Mouse (Mus musculus) E14TG2a.4 (cell line): ENCODE data around the gene Angpt4.

Experiments used
- H3K27me3 ChIP-seq: 2 replicates; pipeline ENCODE4 v1.6.1; 2014; ENCODE audit warnings: low read length, control low read depth; ENCODE audit not compliant: insufficient read depth
- H3K36me3 ChIP-seq: 2 replicates; pipeline ENCODE4 v1.6.1; 2014; ENCODE audit warnings: low read length, control low read depth; ENCODE audit not compliant: insufficient read depth
- H3K4me1 ChIP-seq: replicated peaks from 2 replicates; pipeline ENCODE4 v1.6.1; 2014; ENCODE audit warnings: low read depth, low read length, control low read depth
- H3K4me3 ChIP-seq: replicated peaks from 2 replicates; pipeline ENCODE4 v1.5.1; 2014; ENCODE audit warnings: mild to moderate bottlenecking, low read length
- H3K9me3 ChIP-seq: 2 replicates; pipeline ENCODE4 v1.6.1; 2014; ENCODE audit warnings: low read length, control low read depth
- CTCF ChIP-seq: conservative IDR thresholded peaks from 2 replicates; pipeline ENCODE4 v1.5.1; 2014; ENCODE audit warnings: low read length
- NANOG ChIP-seq: IDR thresholded peaks from 2 replicates; pipeline ENCODE4 v1.6.1; 2014; ENCODE audit warnings: borderline replicate concordance, low read length, mixed read lengths
- POU5F1 ChIP-seq: IDR thresholded peaks from 2 replicates; pipeline ENCODE4 v1.6.1; 2014; ENCODE audit warnings: low read length, borderline replicate concordance

Gene Angpt4

GRCm38 (mm10) chr2:151961284-151962196 is 50.5 kb downstream of the Angpt4 start:
- TF ChIP-seq CTCF (no peak), POU5F1 (no peak), NANOG (no peak)
- peaks cover 52% of the 10 kb centered on the region for H3K4me1 ChIP-seq
- H3K27me3 ChIP-seq = 0 out of 2 replicates have a peak, but pooled peaks cover 2% of the 10 kb centered on the region
- H3K9me3 ChIP-seq = no peaks in the 10 kb centered on the region
- H3K36me3 ChIP-seq = no peaks in the 10 kb centered on the region
- no peak overlapping the region for H3K4me3 ChIP-seq

GRCm38 (mm10) chr2:151962474-151962873 is 51.5 kb downstream of the Angpt4 start:
- H3K36me3 ChIP-seq = peaks cover 3% of the 10 kb centered on the region; the same call in 1 of the 2 replicates
- TF ChIP-seq POU5F1 (no peak), CTCF (no peak), NANOG (no peak)
- peaks cover 56% of the 10 kb centered on the region for H3K4me1 ChIP-seq
- no peak overlapping the region for H3K4me3 ChIP-seq
- H3K9me3 ChIP-seq = no peaks in the 10 kb centered on the region
- H3K27me3 ChIP-seq = 0 out of 2 replicates have a peak, but pooled peaks cover 2% of the 10 kb centered on the region

GRCm38 (mm10) chr2:151963319-151963718 is 52.3 kb downstream of the Angpt4 start:
- peaks cover 64% of the 10 kb centered on the region for H3K4me1 ChIP-seq
- TF ChIP-seq NANOG (no peak), POU5F1 (no peak), CTCF (no peak)
- H3K9me3 ChIP-seq = no peaks in the 10 kb centered on the region
- H3K36me3 ChIP-seq = peaks cover 11% of the 10 kb centered on the region; the same call in 1 of the 2 replicates
- 0 out of 2 replicates have a peak, but pooled peaks cover 2% of the 10 kb centered on the region for H3K27me3 ChIP-seq
- H3K4me3 ChIP-seq = no peak overlapping the region

GRCm38 (mm10) chr2:151964052-151964451 is 53.0 kb downstream of the Angpt4 start:
- Histone ChIP-seq H3K9me3 (no peaks in the 10 kb centered on the region), H3K36me3 (peaks cover 18% of the 10 kb centered on the region), H3K4me3 (no peak overlapping the region), H3K4me1 (peaks cover 62% of the 10 kb centered on the region), H3K27me3 (peaks cover 9% of the 10 kb centered on the region)
- TF ChIP-seq CTCF = no peak
- no peak for TF ChIP-seq NANOG
- TF ChIP-seq POU5F1 = no peak

- H3K9me3 ChIP-seq = no peaks in the 10 kb centered on the region
- peaks cover 35% of the 10 kb centered on the region for H3K36me3 ChIP-seq
- TF ChIP-seq NANOG (no peak), CTCF (no peak), POU5F1 (no peak)
- peaks cover 69% of the 10 kb centered on the region for H3K4me1 ChIP-seq
- H3K4me3 ChIP-seq = no peak overlapping the region
- H3K27me3 ChIP-seq = peaks cover 35% of the 10 kb centered on the region
Observed at GRCm38 (mm10) chr2:151967176-151967750, 56.3 kb downstream of the Angpt4 start.

GRCm38 (mm10) chr2:151967792-151968191 is 56.8 kb downstream of the Angpt4 start:
- H3K4me3 ChIP-seq = no peak overlapping the region
- H3K27me3 ChIP-seq = peaks cover 41% of the 10 kb centered on the region
- peaks cover 35% of the 10 kb centered on the region for H3K36me3 ChIP-seq
- H3K9me3 ChIP-seq = no peaks in the 10 kb centered on the region
- TF ChIP-seq POU5F1 (no peak), NANOG (no peak), CTCF (no peak)
- peaks cover 71% of the 10 kb centered on the region for H3K4me1 ChIP-seq

- Histone ChIP-seq H3K4me3 (no peak overlapping the region), H3K36me3 (peaks cover 35% of the 10 kb centered on the region), H3K27me3 (peaks cover 47% of the 10 kb centered on the region), H3K9me3 (no peaks in the 10 kb centered on the region), H3K4me1 (peaks cover 71% of the 10 kb centered on the region)
- no peak for TF ChIP-seq POU5F1
- TF ChIP-seq NANOG = no peak
- no peak for TF ChIP-seq CTCF
Observed at GRCm38 (mm10) chr2:151968451-151968850, 57.4 kb downstream of the Angpt4 start.

- Histone ChIP-seq H3K9me3 (no peaks in the 10 kb centered on the region), H3K27me3 (peaks cover 52% of the 10 kb centered on the region), H3K36me3 (peaks cover 35% of the 10 kb centered on the region), H3K4me1 (peaks cover 72% of the 10 kb centered on the region), H3K4me3 (no peak overlapping the region)
- no peak for TF ChIP-seq POU5F1
- TF ChIP-seq CTCF = no peak
- TF ChIP-seq NANOG = no peak
Observed at GRCm38 (mm10) chr2:151968986-151969385, 58.0 kb downstream of the Angpt4 start.
